Mouse (Mus musculus) c-Kit-negative CD71-positive TER-119-positive erythroid progenitor cells, embryonic 14.5 days (primary cell): Measurements from ENCODE around the gene Aadat.
"Not testable (repeated sequence)": the region's sequence is repeated elsewhere in the genome, so short reads cannot be mapped to it uniquely, and the experiment has no call there.

Experiments used
- DNase-seq: peaks from one replicate; pipeline ENCODE4 v3.0.0-alpha.2; 2013; ENCODE audit warnings: low read depth, low spot score

Gene Aadat

DNA sequence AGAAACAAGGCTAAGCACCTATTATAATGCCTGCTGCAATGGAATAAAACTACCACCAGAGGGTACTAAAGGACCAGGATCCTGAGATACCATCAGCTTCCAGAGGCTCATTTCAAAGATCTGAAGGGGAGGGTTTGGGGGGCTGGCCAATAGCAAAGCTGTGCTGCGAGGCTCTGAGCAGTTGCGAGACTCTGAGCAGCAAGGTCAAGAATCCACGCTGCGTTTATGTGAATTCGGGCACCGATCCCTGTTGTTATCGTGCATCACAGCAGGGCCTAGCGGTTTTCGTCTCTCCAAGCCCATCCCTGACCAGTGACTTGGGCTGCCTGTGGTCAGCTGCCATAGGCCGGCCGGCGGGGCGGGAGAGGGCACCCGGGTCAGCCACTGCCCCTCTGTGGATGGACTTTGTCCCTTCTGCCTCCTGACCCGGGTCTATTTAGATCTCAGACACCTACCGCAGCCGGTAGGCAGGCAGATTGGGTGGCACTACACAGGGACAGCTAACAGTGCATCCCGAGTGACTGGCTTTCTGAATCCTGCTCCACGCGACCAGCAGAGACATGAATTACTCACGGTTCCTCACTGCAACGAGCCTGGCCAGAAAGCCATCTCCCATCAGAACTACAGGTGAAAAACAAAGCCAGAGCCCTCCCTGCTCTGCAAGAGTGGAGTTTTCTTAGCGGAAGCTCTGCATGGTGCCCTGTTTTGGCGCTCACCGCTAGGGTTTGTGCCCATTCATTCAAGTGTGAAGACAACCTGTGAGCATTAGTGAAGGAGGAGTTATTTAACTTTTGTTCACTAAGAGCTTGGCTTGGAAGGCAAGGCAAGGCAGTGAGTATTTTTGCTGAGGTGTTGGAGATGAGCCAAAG, at the start of gene Aadat:
TSS of gene Aadat (plus strand) at position 280 of the 869 bp plus-strand sequence.
- no peak for DNase-seq

DNA sequence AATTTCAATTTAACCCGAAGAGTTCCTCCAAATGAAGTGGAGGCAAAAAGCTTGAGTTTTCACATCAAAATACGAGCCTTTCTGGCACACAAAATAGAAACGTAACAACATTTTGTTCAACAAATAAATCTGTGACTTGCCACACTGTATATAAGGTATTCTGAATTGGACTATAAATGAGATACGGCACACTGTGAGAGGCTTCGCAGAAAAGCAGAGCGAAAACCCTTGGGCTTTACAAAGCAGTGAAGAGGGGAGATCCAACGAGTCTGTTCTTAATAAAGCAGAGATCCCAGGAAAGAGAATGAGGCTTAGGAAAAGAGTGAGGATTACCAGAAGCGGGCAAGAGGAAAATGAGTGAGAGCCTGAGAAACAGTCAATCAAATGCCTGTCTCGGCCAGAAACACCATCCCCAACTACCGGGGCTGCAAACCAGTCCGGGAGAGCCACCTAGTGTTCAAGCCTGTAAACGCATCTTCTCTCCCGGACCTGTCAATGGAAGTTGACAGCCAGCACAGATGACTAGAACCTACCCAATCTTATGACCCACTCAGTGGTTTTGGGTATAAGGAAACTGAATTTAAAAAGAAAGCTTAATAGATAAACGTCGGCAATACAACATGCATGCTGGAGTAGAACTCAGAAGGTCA, 38.9 kb upstream of the Aadat start:
- DNase-seq: no peak

DNA sequence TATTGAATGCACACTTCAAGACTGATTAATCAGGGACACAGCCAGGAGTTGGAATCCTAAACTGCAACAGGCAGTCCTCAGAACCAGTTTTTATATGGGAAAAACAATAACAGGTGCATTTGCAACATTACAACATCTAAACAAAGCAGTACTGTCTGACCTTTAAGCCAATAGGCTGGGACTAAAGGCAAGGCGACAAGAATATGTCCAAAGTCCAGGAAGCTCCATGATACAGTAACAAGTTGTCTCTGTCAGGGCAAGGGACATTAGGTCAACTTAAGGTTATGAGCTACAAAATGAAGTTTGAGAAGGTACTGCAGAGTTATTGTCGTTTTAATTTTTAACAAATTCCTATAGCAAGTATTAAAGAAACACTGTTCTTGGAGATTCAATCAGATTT, 15.6 kb upstream of the Aadat start:
- DNase-seq: no peak

DNA sequence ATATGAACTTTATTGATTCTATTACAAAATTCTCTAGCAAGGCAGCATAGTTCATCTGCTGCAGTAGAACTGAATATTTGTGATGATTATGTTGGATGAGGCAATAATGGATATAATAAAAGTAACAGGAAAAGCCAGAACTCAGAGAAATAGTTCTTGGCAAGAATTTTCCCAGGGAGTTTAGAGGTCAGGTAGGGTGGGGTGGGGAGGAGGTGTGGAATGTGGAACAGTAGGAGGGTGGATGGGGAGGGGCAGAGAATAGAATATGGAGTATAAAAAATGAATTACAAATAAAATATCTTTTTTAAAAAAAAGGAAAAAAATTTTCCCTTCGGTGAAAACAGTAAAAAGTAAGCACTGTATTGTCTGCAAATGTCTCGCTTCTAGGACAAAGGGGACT, 13.9 kb upstream of the Aadat start:
- DNase-seq: no peak

DNA sequence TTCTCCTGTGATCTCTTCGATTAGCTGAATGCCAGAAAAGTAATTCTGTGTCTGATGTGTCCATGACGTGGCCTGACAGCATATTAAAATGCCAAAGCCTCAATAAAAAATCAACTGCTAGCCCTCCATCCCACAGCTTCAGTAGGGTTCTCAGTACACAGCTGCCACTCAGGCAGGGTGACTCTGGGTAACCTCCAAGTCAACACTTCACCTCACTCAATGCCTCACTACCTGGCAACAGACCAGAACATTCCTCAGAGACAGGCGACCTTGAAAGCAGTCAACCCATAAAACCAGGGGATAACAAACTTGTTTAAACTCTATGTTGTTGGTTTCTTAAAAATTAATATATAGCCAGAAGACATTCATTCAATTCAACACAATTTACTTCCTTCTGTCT, 13.3 kb upstream of the Aadat start:
- DNase-seq: no peak

DNA sequence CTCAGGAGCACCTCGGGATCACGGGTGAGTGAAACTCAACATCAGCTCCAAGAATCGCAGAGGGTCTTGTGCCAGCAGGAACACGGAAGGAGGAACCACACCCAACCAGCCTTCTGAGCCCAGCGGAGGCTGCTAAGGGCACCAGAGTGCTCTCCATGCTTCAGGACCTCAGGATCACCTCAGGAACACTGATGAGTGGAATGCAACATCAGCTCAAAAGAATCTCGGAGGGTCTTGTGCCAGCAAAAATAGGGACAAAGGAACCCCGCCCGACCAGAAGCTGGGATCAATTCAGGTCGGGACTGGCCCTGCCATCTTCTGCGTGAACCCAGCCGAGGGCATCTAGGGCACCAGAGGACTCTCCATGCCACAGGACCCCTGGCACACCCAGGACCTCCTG, 11.1 kb upstream of the Aadat start:
- no peak for DNase-seq

DNA sequence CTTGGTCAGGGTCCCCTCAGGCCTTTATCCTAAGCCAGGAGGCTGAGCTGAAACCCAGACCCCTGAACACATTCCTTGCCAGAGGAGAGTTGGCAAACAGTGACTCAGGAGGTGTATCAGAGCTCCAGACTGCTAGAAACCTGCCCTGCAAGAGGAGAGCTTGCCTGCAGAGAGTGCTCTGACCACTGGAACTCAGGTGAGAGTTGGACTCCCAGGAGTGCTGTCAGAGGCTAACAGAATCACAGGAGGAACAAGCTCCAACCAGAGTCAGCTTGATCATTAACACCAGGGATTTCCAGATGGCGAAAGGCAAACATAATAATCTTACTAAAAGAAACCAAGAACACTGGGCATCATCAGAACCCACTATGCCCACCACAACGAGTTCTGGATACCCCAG, 10.7 kb upstream of the Aadat start:
- DNase-seq: not testable (repeated sequence)

DNA sequence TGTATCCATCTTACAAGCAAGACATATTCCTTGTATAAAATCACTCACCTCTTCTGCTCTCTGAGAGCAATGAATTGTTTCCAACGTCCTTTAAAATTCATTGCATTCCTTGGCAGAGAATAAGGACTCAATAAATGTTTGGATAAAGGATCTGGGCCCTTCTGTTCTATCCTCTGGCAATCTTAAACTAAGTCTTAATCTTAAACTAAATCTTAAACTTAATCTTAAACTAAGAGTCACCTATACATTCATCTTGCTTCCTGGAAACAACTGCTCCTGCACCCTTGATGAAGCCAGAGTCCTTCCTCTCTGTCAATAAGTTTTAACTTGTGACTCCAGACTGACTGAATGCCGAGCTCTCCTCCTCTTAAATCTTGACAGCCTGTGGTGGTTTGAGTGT, 2.6 kb upstream of the Aadat start, which contains the start of gene Gm10283:
TSS of gene Gm10283 (minus strand) at position 101 of the 400 bp plus-strand sequence.
- no peak for DNase-seq

DNA sequence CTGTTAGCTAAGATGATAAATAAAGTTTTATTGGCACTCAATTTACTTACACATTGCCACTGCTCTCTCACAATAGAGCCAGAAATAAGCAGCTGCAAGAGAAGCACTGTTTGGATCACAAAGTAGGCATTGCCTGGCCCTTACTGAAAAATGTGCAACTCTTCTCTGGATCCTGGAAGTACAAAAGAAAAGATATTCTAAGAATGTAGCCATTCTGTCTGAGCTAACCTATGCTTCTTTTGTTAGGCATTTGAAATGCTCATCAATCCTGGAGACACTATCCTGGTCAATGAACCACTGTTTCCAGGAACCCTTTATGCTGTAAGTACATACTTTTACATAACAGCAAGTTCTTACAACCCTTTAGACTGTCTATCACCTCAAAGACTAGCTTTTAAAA, 12.6 kb downstream of the Aadat start:
- DNase-seq: no peak

DNA sequence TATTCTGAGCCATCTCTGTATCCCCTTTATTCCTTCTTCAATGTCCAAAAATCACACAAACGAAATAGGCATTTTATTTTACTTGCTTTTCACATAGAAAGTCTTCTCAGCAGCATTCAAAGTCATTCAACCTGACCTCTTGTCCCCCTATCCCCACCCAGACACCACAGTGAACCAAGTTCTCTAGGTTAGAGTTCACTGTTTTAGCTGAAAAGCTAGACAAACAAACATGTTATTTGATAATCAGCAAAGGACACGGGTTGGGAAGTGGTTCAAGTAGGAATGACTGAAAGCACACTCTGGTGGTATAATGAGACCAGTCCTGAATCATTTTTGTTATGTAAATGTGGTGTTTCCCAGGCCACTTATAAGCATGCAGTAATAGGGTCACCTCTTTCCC, 29.2 kb downstream of the Aadat start:
- no peak for DNase-seq

DNA sequence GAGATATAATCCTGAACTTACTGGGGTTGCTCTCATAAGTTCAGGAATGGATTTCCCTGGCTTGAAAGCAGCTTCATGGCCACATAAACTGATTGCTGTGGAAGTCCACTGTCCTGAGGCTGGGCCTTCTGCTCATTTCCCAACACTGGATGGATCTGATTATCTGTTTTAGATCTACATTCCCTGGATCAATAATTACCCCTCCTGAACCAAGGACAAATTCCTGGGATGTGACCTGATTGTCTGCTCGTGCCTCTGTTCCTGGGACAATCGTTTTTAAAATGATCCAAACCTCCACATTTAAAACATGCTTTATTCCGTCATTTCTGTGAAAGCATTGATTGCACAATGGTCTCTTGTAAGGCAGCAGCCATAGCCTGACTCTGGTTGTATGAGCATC, 61.1 kb downstream of the Aadat start:
- DNase-seq: no peak

DNA sequence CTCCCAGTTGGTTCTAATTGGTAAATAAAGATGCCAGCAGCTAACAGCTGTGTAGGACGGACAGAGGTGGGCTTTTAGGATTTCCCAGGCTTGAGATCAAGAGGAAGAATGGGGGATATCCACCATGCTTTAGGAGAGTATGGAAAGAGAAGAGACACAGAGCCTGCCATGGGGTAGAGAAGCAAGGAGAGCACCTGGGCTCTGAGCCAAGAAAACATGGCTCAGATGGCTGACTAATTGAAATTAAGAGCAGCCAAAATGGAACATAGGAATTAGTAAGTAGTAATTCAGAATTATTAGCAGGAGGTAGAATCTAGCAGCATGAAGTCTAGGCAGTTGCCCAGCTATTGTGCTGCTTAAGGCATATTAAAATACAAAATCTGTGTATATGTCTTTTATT, 71.5 kb downstream of the Aadat start:
- DNase-seq: no peak

DNA sequence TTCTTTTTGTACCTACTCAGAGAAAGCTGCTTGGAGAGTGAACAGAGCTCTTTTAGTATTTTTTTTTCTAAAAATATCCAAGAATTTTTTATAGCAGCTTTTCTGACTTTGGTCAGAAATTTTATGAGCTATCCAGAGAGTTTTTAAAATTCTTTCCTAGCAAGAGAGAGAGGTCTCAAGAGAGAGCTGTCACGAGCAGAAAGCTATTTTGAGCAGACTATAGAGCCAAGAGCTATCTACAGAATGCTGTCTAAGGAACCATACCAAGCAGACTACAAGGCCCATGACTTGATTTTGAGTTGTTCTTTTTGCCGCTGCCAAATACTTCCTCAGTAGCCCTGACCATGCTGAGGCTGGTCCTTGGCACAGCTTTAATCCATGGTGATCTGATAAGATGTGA, 77.6 kb downstream of the Aadat start:
- no peak for DNase-seq

DNA sequence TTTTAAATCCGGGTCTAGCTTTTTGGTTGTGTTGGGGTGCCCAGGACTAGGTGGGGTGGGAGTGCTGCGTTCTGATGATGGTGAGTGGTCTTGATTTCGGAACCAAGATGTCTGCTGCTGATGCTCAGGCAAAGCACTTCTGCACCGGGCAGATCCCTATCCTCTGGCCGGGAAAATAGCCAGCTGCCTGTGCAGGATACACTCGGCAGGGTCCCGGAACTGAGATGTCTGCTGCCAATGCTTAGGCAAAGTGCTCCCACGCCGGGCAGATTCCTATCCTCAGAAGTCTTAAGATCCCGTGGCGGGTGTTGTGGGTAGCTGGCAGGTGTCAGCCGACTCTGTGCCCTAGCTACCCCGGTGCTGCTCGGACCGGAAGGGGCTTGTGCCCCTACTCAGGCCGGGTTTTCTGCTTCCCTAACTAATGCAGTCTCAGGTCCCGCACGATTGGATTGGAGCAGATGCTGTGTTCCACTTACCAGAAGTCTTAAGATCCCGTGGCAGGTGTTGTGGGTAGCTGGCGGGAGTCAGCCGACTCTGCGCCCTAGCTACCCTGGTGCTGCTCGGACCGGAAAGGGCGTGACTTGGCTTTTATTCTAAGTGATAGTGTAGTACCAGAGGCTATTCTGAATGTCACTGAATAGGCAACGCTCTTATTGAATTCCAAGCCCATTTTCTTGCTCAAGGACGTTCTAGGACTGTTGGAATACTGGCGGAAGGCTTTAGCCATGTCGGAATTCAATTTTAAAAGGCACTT, 85.8 kb downstream of the Aadat start:
- not testable (repeated sequence) for DNase-seq

DNA sequence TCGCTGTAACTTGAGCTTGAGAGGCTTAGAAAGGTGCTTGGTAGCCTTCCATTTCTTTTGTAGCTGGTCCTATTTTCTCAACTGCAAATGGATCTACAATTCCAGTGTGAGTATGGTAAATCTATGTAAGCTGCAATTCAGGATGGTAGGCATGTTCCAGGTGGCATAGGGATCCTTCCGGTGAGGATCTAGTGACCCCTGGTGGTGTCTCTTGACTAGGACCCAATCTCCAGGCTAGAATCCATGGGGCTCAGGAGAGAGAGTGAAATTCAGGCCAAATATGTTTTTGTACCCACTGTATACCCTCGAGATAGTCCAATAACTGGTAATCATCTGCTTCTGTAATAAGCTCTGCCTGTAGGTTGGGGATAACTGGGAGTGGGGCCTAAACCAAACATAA, 89.0 kb downstream of the Aadat start:
- no peak for DNase-seq
